Mouse (Mus musculus): Measurements from ENCODE around the gene Tmem237.

Tmem237 gene

DNA sequence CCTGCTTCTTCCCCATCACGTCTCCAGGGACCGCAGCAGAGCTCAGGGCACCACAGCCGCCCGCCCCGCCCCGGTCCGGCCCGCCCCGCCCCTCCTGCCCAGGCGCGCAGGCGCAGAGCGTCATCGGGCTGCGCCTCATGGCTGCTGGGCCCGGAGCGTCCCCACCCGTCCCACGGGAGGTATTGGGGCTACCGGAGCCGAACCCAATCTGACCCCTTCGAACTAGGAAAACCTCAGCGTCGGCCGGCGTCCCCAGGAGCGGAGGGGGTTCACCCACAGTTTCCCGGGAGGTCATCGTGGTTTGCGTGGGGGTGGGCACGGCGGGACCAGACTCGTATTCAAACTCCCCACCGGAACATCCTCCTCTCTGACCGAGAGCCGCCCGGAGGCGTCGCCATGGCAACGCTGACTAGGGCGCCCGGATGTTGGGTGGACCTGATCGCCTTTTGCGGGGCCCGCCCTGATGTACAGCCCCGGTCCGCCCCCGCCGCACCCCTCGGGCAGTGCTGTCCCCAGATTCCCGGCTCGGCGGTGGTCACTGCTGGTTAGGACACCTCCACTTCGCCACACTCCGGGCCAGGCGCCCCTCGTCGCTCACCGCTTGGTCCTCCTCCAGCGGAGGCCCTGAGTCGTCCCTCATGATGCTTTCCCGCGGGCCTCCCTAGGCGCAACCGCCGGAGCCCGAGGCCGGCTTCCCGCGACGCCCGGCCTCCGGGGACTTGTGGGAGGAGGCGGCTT is at the start of gene Tmem237:
Gene Tmem237 (minus strand): TSS at position 689 of the 738 bp plus-strand sequence.
- peak; percentile 73 to 79 for DNase-seq

DNA sequence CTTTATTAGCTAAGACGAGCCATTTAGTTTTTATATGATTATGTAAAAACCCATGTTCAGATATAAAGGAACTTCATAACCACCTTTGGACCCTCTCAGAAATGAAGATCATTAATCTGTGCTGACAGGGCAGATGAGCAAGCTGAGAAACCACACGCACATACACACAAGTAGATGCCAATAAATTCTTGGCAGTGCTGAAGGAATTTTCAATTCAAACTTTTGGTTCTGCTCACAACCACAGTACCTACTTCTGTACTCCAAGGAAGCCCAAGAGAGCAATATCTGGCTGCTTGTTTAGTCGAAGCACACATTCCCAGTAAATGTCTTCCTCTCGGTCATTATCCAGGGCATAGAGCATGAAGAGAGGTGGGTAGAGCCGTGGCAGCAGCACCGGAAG is 49.4 kb upstream of the Tmem237 start:
- no peak for DNase-seq

DNA sequence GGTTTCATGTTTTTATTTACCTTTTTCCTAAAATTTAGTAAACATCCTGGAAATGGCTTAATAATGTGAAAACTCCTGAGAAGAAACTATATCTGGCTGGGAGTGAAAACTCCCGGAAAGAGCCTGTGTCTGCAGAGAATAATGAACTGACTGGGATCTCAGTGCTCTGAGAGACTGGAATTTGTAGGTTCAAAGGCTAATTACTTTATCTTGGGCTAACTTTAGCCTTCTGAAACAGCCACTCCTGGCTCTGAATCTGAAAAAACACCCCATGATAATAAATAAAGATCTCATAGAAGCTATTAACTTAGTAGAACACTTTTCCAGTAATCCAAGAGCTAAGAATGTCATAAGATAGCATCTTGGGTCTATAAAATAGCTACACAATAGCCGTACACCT is 48.3 kb upstream of the Tmem237 start:
- DNase-seq = no peak

DNA sequence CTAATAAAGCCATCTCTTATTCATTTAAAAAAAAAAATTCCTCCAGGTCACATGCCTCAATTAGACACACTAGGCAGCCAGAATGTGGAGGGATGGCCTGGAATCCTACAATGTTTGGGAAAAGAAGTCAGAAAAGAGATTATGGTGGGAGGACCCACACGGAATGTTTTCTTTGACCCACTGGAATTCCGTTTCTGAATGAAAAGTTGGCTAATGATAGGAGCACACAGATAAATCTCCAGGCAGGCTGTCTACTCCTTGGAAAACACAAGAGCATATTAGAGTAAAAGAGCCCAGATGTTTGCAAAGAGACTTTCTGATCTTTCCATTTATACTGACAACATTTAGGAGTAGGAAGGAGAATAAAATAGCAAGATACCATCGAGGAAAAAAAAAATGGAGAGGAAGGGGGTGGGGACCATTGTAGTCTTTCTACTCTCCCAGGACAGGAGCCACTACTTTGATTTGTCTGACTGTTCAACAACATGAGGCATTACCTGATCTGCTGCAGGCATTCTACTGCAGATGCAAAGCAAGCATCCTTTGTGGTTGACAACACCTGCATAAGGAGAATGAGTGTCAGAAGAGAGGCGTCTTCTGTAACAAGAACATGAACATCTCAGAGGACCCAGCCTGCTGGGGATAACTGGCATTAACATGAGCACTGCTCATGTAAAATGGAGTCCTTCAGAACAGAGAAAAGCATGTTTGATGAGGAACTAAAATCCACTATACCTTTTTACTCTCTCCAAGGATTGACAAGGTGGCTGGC is 47.6 kb upstream of the Tmem237 start:
- DNase-seq = peak in 1 of 2 experiments; percentile 34

DNA sequence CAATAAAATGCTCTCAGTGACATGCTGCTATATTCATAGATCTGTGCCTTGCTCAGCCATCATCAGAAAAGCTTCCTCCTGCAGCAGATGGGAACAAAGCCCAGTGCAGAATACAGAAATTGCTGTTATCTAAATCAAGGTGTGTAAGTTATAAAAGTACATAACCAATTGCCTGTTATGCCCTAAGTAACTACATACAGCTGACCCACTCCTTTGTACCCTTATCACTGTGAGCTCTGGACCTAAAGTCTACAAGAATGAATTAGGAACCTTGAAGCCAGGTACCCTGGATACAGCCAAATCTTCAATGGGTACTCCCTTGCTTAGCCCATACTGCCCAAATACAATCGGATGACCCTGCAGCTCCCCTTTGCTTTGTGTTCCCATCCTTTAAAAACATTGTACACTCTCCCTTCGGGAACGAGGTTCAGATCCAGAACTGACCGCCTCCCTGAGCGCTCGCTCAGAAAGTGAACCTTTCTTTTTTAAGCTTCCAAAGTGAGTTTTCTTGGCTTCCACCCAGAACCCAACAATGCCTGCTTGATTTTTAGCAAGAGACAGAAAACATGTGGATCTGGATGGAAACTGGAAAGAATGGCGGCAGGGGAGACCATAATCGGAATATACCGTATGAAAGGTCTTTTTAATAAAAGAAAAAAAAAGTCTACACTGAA is 46.2 kb upstream of the Tmem237 start:
- DNase-seq = no peak

DNA sequence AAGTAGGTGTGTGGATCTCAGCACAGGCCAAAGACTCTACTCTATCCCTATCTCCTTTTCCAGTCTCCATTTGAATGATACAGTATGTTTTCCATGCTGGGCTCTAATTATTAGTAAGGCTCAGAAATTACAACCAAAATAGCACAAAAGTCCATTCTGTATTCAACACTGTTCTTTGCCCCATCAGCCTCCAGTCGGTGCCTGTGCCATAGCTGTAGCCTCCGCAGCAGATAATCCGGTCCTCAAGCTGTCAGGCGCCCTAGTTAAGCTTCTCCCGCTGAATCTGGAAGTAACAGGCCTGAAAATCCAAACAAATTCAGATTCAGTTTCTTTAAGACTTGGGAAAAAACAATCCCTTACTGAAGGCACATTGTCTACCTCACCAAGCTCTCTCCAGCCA is 43.7 kb upstream of the Tmem237 start:
- no peak for DNase-seq

DNA sequence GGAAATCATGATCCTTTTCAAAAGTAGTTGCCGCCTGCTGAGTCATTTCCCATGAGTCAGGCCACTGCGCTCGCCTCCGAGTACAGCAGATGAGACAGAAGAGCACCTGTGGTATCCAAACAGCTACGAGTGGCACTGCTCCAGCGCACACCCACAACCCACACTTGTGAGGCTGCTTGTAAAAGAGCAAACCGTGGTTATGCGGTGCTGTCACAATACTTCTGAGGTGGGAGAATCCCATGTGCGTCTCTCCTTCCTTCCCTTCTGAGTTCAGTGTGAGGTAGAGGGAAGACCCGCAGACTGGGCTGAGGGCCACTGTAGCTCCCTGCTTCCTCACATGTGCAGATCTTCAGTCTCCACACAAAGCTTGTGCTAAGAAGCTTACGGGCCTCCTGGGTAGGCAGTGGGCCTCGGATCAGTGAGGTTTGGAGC is 42.8 kb upstream of the Tmem237 start, which contains the start of gene Mpp4:
Gene Mpp4 (minus strand): TSS at position 360 of the 432 bp plus-strand sequence.
- peak; percentile 67 to 74 for DNase-seq

DNA sequence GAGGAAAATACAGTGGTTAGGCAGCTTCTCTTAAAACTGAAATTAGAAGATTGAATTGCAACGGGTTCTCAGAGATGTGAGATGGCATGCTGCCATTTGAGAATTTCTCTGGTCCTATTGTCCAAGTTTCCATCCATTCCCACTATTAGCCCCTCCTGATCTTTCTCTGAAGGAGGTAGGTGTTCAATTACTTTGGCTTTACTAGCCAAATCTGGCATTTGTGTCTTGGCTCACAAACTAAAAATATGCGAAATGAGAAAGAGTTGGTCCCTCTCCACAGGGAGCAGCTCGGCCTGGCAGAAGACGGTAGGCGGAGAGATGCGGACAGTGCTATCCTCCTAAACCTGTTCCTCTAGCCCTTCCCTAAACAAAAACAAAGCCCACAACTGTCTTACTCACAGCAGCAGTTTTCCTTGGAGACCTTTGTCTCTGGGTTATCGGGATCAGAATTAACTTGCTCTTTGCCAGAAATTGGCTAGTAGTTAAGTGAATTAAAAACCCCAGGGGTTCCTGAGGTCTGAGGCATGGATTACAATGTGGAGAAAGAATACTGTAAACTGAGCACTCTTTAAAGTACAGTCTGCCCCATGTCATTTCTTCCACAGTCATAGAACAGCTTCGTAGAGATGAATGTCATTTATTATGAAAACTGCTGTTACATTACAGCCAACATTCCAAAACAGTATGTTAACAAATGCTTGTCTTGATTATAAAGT is 42.3 kb upstream of the Tmem237 start:
- DNase-seq = no peak

DNA sequence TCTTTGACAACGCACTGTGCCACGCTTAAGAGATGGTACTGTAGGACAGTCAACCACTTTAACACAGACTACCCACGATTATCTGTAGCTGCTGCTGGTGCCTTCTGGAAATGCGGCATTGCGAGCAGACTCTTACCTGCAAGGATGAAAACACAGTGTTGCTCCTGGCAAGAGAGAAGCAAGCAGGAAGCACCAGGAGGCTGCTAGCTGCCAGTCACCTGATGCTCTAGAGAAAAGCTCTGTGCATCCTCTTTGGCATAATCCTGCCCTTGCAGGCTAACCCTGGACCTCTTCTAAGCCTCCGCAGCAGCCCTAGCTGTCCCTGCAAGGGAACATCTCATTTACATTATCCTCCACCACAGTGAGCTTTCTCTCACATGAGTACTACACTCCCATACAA is 41.2 kb upstream of the Tmem237 start:
- DNase-seq = no peak

DNA sequence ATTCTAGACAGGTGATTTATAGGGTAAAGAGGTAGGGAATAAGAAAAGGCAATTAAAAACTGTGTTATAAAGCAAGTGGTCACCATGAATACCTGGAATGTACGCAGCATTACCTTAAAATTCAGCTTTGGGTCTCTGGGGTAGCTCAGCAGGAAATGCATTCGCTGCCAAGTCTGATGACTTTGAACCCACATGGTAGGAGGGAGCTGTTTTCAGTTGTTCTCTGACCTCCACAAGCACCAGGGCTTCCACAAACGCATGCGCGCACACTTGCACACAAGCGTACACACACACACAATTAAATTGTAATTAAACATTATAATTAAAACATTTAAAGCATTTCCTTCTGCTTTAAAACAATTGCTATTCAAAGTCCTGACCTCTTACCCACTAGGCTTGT is 40.7 kb upstream of the Tmem237 start:
- DNase-seq = no peak

DNA sequence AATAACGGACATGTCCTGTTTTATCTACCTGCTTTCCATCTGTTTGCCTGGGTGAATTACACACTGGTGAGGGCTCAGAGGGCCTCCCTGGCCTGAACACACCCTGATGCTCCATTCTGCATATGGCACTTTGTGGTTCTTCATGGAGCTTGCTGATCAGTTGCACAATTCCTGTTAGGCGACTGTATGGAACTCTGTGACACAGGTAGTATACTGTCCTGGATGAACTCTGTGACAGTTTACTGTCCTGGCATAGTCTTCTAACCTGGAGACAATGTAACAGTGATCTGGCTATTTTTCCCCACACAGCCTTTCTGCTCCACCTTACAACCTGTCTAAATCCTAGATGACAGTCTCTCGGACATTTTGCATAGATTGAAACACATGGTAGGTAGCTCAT is 38.9 kb upstream of the Tmem237 start:
- DNase-seq = no peak

DNA sequence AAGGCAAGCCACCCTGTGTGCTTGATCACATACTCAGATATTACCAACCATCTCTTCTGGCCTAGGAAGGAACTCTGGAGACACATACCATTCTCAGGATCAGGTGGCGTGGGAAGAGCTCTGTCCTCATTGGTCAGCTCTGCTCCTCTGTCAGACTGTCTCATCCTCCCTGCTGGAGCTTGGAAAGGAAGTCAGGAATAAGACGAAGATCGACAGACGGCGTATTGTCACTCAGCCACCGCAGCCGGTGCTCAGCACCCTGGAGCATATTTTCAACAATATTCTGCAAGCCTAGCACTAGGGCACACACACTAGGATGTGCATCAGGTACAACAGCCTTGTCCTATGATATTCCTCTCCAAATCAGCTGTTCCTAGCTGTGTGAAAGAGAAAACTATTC is 38.3 kb upstream of the Tmem237 start:
- DNase-seq = no peak

DNA sequence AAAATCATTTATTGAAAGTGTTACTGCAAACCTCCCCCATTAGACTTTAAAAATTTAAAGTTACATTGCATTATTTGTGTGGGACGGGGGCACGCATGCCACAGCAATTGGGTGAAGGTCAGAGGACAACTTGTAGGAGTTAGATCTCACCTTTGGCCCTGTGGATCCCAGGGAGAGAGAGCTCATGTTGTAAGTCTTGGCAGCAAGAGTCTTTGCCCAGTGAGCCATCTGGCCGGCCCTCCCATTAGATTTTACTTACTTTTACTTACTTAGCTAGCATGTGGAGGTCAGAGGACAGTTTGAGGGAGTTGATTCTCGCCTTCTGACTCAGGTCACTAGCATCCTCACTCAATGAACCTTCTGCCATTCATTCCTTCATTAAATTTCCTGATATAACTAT is 37.6 kb upstream of the Tmem237 start:
- DNase-seq = no peak

DNA sequence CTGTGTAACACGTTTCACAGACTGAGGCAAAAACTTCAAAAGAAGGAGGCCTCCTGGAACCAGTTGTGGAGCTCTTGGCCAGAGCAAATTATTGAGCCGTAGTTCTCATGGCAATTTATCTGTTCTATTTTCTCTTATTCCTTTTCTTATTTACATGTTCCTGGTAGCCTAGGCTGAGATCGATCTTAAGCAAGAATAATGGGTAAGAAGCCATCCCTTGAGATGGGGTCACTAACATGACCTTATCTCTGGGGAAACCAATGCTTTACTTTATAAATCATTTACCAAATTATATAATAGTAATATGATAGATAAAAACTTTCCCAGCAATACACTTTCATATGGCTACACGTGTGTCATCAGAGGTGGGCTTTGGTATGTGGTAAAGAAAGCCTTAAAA is 32.1 kb upstream of the Tmem237 start:
- DNase-seq = no peak

DNA sequence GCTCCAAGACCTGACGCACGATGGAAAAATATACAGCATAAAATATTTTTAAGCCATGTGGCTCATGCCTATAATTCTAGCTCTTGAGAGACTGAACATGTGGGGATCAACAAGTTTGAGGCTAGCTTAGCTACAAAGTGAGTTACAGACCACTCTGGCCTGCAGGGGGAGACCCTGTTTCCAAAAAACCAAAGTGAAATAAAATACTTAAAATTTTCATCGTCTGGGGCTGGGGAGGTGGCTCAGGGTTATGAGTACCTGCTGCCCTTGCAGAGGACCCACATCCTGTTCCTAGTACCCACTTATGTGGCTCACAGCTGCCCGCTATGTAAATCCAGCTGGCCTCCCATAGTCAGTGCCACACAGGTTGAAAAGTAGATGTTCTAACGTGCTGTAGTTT is 30.3 kb upstream of the Tmem237 start:
- DNase-seq = no peak

DNA sequence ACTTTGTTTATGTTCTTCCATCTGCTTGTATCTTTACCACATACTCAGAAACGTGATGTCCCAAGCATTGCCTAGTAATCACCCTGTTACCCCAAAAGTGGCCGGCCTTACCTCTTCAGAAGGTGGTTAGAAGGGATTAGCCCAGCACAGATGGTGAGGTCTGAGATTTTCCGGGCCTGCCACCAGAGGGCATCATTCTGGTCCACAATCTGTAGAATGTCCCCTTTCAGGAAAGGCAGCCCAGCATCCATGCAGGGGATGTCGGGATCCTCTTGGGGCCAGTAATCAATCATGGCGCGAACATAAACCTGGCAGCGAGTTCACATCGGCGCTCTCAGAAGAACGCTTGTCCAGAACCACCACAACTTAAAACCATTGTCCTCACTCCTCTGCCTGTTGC is 24.3 kb upstream of the Tmem237 start:
- no peak for DNase-seq

DNA sequence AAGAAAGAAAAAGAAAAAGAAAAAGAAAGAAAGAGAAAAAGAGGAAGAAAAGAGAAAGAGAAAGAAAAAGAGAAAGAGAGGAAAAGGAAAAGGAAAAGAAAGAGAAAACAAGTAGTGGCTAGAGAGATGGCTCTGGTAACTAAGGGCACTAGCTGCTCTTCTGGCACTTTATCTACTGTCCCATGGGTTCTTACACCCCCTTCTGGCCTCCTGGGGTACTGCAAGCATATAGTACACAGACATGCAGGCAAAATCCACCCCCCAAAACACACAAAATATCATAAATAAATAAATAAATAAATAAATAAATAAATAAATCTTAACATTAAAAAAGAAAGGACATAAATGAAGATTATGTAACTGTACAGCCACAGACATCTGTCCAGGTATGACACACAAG is 22.6 kb upstream of the Tmem237 start:
- DNase-seq = peak; percentile 20 to 56

DNA sequence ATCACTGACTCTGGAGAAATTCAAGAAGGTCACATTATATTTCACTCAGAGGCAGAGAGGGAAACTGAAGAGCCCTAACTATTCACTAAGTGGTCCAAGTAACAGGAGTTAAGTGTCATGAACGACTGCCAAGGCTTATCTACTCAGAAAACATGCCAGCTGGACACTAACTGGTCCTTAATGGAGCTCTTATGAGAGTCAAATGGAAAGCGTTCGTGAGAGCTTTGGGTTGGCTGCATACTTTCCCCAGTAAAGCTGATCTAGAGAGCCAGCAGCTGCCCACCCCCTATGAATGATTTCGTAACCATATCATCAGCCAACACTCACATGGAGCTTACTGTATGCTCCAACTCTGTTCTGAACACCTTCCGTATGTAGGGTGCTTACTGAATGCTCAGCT is 14.2 kb upstream of the Tmem237 start:
- no peak for DNase-seq

DNA sequence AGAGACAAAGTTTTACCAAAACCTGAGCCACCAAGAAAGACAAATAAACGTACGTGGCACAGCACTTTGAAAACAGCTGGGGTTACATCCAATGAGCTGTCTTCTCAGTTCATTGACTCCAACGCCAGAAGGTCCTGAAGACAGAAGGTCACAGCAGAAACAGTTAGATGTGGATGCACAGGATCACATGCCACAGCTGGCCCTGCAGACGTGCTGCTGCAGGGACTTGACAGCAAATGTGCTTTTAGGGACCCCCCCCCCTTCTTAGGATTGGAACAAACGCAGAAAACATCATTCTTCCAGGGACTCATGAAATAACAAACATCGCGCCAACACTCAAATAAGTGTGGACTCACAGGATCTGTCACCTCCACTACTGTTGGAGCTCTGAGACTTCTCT is 8.7 kb upstream of the Tmem237 start:
- DNase-seq = no peak

DNA sequence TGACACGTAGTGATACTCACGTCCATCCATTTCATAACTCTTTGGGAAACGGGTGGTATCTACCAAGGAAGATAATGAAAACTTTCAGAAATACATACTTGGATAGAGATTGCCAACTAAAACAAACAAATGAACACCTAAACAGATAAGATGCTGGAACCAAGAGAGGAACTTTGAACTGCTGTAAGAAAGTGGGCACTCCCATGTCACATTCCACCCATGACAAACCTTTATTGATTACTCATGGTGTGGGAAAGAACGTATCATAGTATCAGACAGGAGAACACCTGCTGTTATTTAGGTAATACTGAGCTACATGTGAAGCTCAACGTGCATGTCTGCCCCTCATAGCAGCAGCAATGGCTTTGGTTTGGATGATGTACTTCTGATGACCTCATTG is 5.3 kb upstream of the Tmem237 start:
- no peak for DNase-seq

DNA sequence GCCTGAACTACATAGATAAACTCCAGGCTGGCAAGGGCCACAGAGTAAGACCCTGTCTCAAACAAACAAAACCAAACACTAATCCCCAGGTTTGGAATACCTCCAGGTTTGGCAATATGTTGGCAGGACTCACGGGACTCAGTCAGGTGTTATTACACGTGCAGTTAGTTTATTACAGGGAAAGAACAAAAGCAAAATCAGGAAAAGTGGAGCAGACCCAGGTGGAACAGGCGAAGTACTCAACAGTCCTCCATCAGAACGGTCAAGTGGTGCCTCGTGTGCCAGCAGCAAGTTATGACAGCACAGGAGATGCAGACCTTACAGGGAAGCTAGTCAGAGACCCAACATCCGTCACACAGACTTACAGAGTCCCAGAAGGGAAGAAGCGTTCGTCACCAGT is 9.7 kb downstream of the Tmem237 start:
- no peak for DNase-seq

DNA sequence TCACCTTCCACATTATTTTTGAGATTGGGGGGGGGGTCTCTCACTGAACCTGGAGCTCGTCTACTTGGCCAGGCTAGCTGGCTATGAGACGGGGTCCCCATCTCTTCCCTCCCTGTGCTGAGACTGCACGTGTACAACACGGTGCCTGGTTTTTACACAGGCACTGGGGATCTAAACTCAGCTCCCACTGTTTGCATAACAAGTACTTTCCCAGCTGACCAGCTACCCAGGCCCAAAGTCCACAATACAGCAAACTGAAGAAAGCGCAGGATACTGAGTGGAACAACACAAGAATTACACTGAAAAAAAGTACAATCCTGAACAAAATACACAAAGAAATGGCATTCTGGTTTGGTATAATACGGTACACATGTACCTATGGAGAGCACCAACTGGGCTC is 18.1 kb downstream of the Tmem237 start:
- DNase-seq = no peak

DNA sequence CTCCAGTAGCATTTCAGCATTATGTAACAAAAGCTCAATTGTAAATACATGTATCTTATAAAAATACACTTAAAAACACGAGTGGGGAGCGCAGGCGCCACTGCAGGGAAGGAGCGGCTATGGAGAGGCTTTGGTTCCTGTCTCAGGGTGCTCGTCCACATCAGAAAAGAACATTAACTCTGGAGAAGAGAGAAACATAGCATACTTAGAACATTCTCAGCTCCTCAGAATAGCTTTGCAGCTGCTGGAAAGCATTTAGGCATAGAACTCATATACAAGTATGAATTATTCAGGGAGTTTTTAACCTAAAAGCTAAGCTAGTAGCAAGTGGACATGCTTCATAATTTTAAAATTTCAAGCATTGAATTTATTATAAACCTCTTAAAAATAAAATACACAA is 19.2 kb downstream of the Tmem237 start:
- no peak for DNase-seq

Measured in thymus, adult 18-20 months (tissue).